Mouse (Mus musculus): ENCODE results near the gene Ddx23. TPM values are rescaled to one million over a fixed set of nuclear protein-coding genes. Genes with fewer than 3 reads are reported as not detected.

Ddx23 gene
- total and polyA plus RNA-seq, 3 experiments, result 194 to 252 (median 213) TPM

GRCm38 (mm10) chr15:98602191-98602881, 60.4 kb downstream of the Ddx23 start (continued):
- no peak for TF ChIP-seq USF2 (IDR thresholded peaks at IDR 0.05; ENCODE audit: borderline replicate concordance in 1 of 2, insufficient read depth in 1 of 2, low read depth in 1 of 2, low read length in 2 of 2)

GRCm38 (mm10) chr15:98601832-98602190, 60.9 kb downstream of the Ddx23 start:
- Histone ChIP-seq H3K79me2 (ENCODE audit: control insufficient read depth, insufficient read depth, low read length, poor library complexity) (peaks cover 51% of the 10 kb centered on the region), H3K36me3 (ENCODE audit: control insufficient read depth in 1 of 2, insufficient read depth in 2 of 2, low read length in 2 of 2) (peaks cover 22 to 44% of the 10 kb centered on the region in 2 experiments), H3K9ac (ENCODE audit: control insufficient read depth, low read depth, low read length, poor library complexity, severe bottlenecking) (peak overlapping the region; percentile 72), H3K4me1 (ENCODE audit: control insufficient read depth in 1 of 2, insufficient read depth in 2 of 2, low read length in 2 of 2) (peaks cover 26 to 53% of the 10 kb centered on the region in 2 experiments), H3K4me3 (ENCODE audit: control insufficient read depth in 1 of 2, insufficient read depth in 1 of 2, low read depth in 2 of 2, low read length in 2 of 2) (no peak overlapping the region), H3K27ac (ENCODE audit: control insufficient read depth, low read depth, low read length) (peak overlapping the region; percentile 74), H3K9me3 (replicated peaks; ENCODE audit: insufficient read depth, low read length) (no peaks in the 10 kb centered on the region), H3K27me3 (ENCODE audit: control insufficient read depth in 1 of 2, insufficient read depth in 2 of 2, low read length in 2 of 2) (no peaks in the 10 kb centered on the region)
- DNase-seq (ENCODE audit: low read depth, low spot score), result no peak
- no peak for TF ChIP-seq E2F4 (IDR thresholded peaks at IDR 0.05; ENCODE audit: borderline replicate concordance, low read depth, low read length)
- TF ChIP-seq ELF1 (IDR thresholded peaks at IDR 0.05; ENCODE audit: low read depth, low read length), result 0 out of 2 replicates have a peak, but pooled peaks have one; percentile 35
- no peak for TF ChIP-seq SMC3 (IDR thresholded peaks at IDR 0.05; ENCODE audit: low read depth, low read length)
- TF ChIP-seq SIN3A (IDR thresholded peaks at IDR 0.05; ENCODE audit: low read length), result no peak
- peak; percentile 69; the same call in 1 of the 2 replicates for TF ChIP-seq ZNF384 (IDR thresholded peaks at IDR 0.05; ENCODE audit: low read depth, low read length)
- no peak for TF ChIP-seq UBTF (IDR thresholded peaks at IDR 0.05; ENCODE audit: borderline replicate concordance, insufficient read depth, low read depth, low read length)
- TF ChIP-seq USF1 (IDR thresholded peaks at IDR 0.05; ENCODE audit: low read depth, low read length), result no peak
- TF ChIP-seq MXI1 (IDR thresholded peaks at IDR 0.05; ENCODE audit: low read depth, low read length), result peak; percentile 48; the same call in 1 of the 2 replicates
- no peak for TF ChIP-seq MAZ (IDR thresholded peaks at IDR 0.05; ENCODE audit: low read depth, low read length)
- TF ChIP-seq RCOR1 (IDR thresholded peaks at IDR 0.05; ENCODE audit: low read depth, low read length), result peak; percentile 81; the same call in 1 of the 2 replicates
- no peak for TF ChIP-seq NELFE (IDR thresholded peaks at IDR 0.05; ENCODE audit: low read depth, low read length)
- TF ChIP-seq POLR2AphosphoS2 (IDR thresholded peaks at IDR 0.05; ENCODE audit: low read length), result 0 out of 2 replicates have a peak, but pooled peaks have one; percentile 51
- TF ChIP-seq KAT2A (conservative IDR thresholded peaks at IDR 0.05; ENCODE audit: low read depth, low read length), result no peak
- TF ChIP-seq TCF12 (IDR thresholded peaks at IDR 0.05; ENCODE audit: low read depth, low read length), result peak; percentile 77
- TF ChIP-seq USF2 (IDR thresholded peaks at IDR 0.05; ENCODE audit: borderline replicate concordance in 1 of 2, insufficient read depth in 1 of 2, low read depth in 1 of 2, low read length in 2 of 2), result no peak
- TF ChIP-seq ZMIZ1 (IDR thresholded peaks at IDR 0.05; ENCODE audit: low read depth, low read length), result no peak
- TF ChIP-seq CTCF (IDR thresholded peaks at IDR 0.05 in 2 of 3, conservative IDR thresholded peaks at IDR 0.05 in 1 of 3; ENCODE audit: control insufficient read depth in 1 of 3, insufficient read depth in 1 of 3, low read depth in 2 of 3, low read length in 3 of 3, poor library complexity in 1 of 3, severe bottlenecking in 1 of 3), result no peak
- TF ChIP-seq CHD1 (IDR thresholded peaks at IDR 0.05; ENCODE audit: low read depth, low read length), result 0 out of 2 replicates have a peak, but pooled peaks have one; percentile 68
- no peak for TF ChIP-seq BHLHE40 (IDR thresholded peaks at IDR 0.05; ENCODE audit: borderline replicate concordance, low read depth, low read length)
- peak; percentile 69 for TF ChIP-seq TAL1 (IDR thresholded peaks at IDR 0.05; ENCODE audit: low read length)
- no peak for TF ChIP-seq MEF2A (IDR thresholded peaks at IDR 0.05; ENCODE audit: extremely low read depth, insufficient replicate concordance, low read depth, low read length, poor library complexity, severe bottlenecking)
- no peak for TF ChIP-seq JUND (IDR thresholded peaks at IDR 0.05; ENCODE audit: low read depth, low read length)
- TF ChIP-seq NRF1 (IDR thresholded peaks at IDR 0.05; ENCODE audit: insufficient read depth, low read depth, low read length, poor library complexity, severe bottlenecking), result no peak
- TF ChIP-seq POLR2AphosphoS5 (IDR thresholded peaks at IDR 0.05; ENCODE audit: borderline replicate concordance, low read depth, low read length), result no peak
- no peak for TF ChIP-seq MYC (IDR thresholded peaks at IDR 0.05; ENCODE audit: low read depth, low read length)
- TF ChIP-seq GABPA (IDR thresholded peaks at IDR 0.05; ENCODE audit: low read depth, low read length), result no peak
- peak; percentile 76 to 81 for TF ChIP-seq EP300 (IDR thresholded peaks at IDR 0.05; ENCODE audit: low read depth in 1 of 2, low read length in 2 of 2)
- TF ChIP-seq MAX (IDR thresholded peaks at IDR 0.05; ENCODE audit: low read length), result no peak
- TF ChIP-seq POLR2A (IDR thresholded peaks at IDR 0.05; ENCODE audit: control insufficient read depth in 1 of 2, insufficient read depth in 1 of 2, low read depth in 1 of 2, low read length in 2 of 2, poor library complexity in 1 of 2), result no peak
- peak; percentile 75 for TF ChIP-seq GATA1 (IDR thresholded peaks at IDR 0.05; ENCODE audit: low read depth, low read length)
- TF ChIP-seq ETS1 (IDR thresholded peaks at IDR 0.05; ENCODE audit: low read depth, low read length), result peak; percentile 46
- TF ChIP-seq HCFC1 (IDR thresholded peaks at IDR 0.05; ENCODE audit: low read depth, low read length), result no peak
- TF ChIP-seq MAFK (IDR thresholded peaks at IDR 0.05; ENCODE audit: borderline replicate concordance, low read depth, low read length), result no peak

Measured in MEL (cell line).